Mouse (Mus musculus): ENCODE data around the gene Scnn1a. TPM values are rescaled to one million over a fixed set of nuclear protein-coding genes. Genes with fewer than 3 reads are reported as not detected.

The Scnn1a gene
- total RNA-seq, 1 experiment from 2014 or later, result 11.6 TPM

GRCm38 (mm10) chr6:125333112-125333899 is 12.8 kb downstream of the Scnn1a start:
- ATAC-seq (ENCODE audit: extremely low read depth, insufficient number of reproducible peaks, low FRiP score, poor library complexity, severe bottlenecking), result 0 out of 2 replicates have a peak, but pooled peaks have one; percentile 21

- no peak for ATAC-seq (ENCODE audit: extremely low read depth, insufficient number of reproducible peaks, low FRiP score, poor library complexity, severe bottlenecking)
Observed at GRCm38 (mm10) chr6:125334356-125334755, 13.9 kb downstream of the Scnn1a start.

DNA sequence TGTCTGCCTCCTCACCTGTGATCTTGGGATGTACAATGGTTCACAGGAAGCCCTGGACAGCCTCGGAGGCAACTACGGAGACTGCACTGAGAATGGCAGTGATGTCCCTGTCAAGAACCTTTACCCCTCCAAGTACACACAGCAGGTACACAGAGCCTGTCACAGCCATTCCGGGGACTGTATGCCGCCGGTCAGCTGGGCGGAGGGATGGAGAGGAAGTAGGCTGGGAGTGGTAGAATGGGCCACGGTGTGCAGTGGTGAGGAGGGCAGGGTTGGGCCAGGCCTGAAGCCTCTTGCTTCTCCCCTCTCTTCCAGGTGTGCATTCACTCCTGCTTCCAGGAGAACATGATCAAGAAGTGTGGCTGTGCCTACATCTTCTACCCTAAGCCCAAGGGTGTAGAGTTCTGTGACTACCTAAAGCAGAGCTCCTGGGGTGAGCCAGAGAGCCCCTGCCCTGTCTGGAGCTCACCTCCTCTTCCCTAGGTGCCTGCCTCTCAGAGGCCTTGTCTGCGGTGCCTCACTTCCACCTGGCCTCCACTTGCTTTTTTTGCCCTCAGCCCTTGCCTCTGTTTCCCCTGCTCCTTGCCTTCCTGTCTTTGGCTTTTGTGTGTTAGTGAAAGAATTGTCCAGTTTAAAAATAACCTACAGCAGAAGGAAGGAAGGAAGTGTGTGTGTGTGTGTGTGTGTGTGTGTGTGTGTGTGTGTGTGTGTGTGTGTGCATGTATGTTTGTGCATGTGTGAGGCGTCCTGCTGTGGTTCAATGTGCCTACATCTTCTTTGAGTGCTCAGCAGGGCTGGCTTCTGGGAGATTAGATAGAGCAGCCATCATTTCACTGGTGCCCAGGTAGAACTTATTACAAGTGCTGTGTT is 18.6 kb downstream of the Scnn1a start:
- no peak for ATAC-seq (ENCODE audit: extremely low read depth, insufficient number of reproducible peaks, low FRiP score, poor library complexity, severe bottlenecking)

GRCm38 (mm10) chr6:125340244-125340643 is 19.8 kb downstream of the Scnn1a start:
- no peak for ATAC-seq (ENCODE audit: extremely low read depth, insufficient number of reproducible peaks, low FRiP score, poor library complexity, severe bottlenecking)

GRCm38 (mm10) chr6:125342198-125342597 is 21.7 kb downstream of the Scnn1a start:
- no peak for ATAC-seq (ENCODE audit: extremely low read depth, insufficient number of reproducible peaks, low FRiP score, poor library complexity, severe bottlenecking)

- no peak for ATAC-seq (ENCODE audit: extremely low read depth, insufficient number of reproducible peaks, low FRiP score, poor library complexity, severe bottlenecking)
Observed at GRCm38 (mm10) chr6:125344084-125344483, 23.6 kb downstream of the Scnn1a start.

DNA sequence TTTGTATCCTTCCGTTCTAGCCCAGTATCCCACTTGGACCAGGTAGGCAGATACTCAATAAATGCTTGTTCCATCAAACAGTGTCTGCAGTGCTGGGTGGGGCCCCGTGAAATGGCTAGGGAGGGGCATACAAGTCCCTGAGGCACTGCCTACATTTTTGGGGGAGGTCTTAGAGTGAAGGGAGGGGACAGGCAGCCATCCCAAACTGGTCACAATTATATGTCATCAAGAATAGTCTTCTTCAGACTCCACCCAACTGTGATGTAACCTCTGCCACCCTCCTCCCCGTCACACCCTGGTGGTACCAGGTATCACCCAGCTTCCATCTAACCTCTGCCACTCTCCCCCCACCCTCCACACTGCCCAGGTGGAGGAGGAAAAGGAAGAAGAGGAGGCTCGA is 24.4 kb downstream of the Scnn1a start:
- peak; percentile 73 for ATAC-seq (ENCODE audit: extremely low read depth, insufficient number of reproducible peaks, low FRiP score, poor library complexity, severe bottlenecking)

- peak; percentile 53 for ATAC-seq (ENCODE audit: extremely low read depth, insufficient number of reproducible peaks, low FRiP score, poor library complexity, severe bottlenecking)
Observed at GRCm38 (mm10) chr6:125345625-125346024, 25.2 kb downstream of the Scnn1a start.

DNA sequence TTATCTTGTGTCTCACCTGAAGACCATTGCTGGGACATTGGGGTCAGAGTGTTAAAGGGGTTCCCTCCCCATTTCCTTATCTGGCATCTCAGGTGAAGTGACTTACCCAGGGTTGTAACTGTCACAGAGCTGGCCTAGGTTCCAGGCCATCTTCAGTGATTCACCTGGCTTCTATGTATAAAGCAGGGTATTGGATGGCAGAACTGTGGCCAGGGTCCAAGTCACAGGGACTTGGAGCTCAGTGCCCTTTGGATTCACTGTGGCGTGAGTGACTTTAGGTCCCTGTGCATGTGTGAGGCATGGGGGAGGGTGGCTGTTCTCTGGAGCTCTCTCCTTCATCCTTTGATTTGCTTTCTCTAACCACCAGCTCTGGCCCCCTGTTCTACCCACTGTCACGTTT is 25.6 kb downstream of the Scnn1a start:
- no peak for ATAC-seq (ENCODE audit: extremely low read depth, insufficient number of reproducible peaks, low FRiP score, poor library complexity, severe bottlenecking)

DNA sequence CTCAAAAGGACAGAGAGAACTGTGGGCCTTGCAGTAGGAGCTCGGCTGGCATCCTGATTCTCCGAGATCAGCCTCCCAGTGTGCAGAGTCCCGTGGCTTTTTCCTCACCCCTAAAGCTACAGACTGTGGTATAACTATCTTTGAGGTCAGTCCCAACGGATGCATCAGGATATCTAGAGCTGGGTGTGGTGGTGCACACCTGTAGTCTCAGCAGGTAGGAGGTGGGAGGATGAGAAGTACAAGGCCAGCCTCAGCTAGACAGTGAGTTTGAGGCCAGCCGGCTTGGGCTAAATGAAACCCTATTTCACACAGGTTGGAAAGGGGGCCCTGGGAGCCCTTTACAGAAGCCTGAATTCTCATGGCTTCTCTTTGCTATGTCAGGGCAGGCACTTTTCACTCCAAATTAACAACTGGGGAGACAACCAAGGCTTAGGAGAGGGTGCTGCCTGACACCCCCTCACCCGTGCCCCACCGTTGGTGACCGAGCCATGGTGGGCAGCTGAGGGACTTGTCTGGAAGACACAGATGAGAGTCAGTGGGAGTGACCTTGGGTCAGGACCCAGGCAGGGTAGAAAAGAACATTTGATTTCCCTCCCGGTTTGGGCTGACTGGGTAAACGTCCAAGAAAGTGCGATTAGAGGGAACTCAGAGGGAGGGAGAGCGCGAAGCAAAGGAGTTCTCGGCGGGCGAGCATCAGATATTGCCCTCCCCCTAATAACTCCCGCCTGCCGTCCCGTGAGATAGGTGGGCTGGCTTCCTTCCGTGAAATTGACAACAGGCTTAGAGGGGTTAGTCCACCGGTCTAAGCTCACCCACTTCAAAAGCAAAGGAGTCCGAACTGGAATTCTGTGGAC is 28.5 kb downstream of the Scnn1a start, which contains the start of gene Tnfrsf1a:
Gene Tnfrsf1a, plus strand, starts transcription at position 642 of the 854 bp plus-strand sequence.
- ATAC-seq (ENCODE audit: extremely low read depth, insufficient number of reproducible peaks, low FRiP score, poor library complexity, severe bottlenecking), result no peak

- peak; percentile 56 for ATAC-seq (ENCODE audit: extremely low read depth, insufficient number of reproducible peaks, low FRiP score, poor library complexity, severe bottlenecking)
Observed at GRCm38 (mm10) chr6:125349575-125350230, 29.2 kb downstream of the Scnn1a start.

DNA sequence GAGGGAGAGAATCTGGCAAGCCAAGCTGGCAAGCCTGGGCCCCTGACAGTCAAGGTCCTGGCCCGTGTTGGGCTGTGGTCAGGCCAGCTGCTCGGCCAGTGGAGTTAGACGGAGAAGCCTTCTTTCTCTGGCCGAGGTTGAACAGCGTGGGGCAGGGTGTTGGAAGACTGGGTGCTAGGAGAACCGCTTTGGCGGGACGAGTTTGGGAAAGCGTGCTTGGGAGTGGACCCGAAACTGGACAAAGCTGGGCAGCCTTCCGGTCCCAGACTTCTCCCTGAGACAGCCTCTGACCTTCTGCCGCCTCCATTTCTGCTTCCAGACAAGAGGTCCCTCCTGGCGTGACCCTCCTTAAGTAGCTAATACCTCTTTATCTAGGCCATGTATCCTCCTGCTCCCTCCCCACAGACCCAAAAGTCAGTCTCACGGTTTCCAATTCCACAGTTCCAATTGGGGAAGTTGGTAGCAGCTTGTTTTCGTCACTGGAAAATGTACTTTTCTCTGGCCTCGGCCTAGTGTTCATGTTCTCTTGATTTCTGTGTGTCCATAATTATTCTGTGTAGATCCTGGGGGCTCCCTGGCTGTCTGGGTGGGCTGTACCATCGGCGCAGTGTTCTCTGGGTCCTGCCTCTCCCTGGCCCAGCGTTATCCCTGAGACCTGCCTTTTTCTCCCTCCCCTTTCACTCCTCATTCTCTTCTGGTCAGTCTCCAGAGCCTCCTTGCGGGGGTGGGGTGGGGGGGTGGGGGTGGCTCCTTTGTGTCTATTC is 30.0 kb downstream of the Scnn1a start:
- ATAC-seq (ENCODE audit: extremely low read depth, insufficient number of reproducible peaks, low FRiP score, poor library complexity, severe bottlenecking), result peak; percentile 11; the same call in 1 of the 2 replicates

DNA sequence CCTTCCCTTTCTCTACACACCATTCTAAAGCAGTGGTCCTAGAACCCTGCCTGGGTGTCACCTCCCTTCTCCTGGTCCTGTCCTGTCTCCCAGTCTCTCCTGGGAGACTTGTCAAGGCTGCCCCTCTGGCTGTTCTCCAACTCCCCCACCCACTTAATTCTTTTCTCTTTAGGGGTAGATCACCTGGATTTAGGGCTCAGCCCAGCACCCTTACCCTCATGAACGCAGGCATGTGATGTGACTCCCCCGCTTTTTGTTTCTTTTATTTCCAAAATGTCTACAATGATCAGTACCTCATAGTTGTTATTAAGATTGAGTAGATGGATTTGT is 30.5 kb downstream of the Scnn1a start:
- no peak for ATAC-seq (ENCODE audit: extremely low read depth, insufficient number of reproducible peaks, low FRiP score, poor library complexity, severe bottlenecking)

DNA sequence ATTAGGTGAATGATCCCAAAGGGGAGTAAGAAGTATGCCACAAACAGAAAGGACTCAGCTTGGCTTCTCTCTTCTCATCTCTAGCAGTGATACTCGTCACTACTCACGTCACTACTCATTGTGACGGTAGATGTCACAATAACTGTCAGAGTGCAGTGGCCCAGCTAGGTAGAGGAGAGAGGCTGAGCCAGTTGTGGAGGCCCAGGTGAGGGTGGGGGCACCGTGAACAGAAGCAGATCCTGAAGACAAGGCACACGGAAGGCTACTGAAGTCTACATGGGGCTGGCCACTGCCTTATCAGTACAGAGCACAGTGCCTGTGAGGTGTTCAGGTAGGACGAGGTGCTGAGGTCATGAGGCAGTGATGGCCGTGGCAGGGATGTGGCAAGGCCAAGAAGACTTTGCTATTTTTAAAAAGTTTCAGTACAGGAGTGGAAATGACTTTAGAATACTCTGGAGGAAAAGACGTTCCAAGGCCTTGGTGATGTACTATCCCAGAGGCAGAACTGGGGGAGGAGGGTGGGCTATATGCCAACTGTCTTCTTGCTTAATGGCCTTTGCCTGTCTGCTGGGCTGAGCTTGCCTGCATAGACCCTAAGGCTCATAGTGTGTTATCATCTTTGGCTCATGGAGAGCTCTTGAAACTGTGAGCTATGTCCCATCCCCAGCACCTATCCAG is 31.0 kb downstream of the Scnn1a start:
- ATAC-seq (ENCODE audit: extremely low read depth, insufficient number of reproducible peaks, low FRiP score, poor library complexity, severe bottlenecking), result peak; percentile 68

DNA sequence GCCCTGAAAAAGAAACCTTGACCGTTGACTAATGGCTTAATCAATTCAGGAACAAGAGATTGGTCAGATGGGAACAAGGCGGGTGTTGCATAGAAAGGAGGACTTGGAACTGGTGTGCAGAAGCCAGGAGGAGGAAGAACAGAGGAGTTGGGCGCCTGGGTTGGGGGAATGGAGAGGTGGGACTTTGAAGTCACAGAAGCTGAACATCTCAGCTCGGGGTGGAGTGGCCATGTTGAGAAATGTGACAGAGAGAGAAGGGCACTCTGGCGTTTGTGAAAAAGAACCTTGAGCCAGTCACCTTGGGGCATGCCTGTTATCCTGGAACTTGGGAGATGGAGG is 31.6 kb downstream of the Scnn1a start:
- ATAC-seq (ENCODE audit: extremely low read depth, insufficient number of reproducible peaks, low FRiP score, poor library complexity, severe bottlenecking), result no peak

GRCm38 (mm10) chr6:125352811-125353210 is 32.4 kb downstream of the Scnn1a start:
- no peak for ATAC-seq (ENCODE audit: extremely low read depth, insufficient number of reproducible peaks, low FRiP score, poor library complexity, severe bottlenecking)

DNA sequence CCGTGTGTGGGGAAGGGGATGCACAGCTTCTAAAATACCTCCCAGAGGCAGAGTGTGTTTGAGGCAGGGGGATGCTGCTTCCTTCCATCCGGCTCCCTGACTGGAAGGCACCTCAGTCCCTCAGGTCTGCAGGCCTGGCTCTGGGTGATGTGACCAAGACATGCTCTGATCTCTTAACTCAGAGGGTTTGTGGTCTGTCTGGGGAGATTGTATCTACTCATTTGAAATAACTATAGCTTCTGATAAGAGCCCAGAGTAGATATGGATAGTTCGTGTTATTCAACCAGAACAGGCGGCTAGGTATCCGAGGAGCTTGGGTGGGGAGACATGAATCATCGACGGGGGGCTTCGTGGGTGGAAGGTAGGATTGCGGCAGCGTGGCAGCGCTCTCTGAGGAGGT is 32.8 kb downstream of the Scnn1a start:
- no peak for ATAC-seq (ENCODE audit: extremely low read depth, insufficient number of reproducible peaks, low FRiP score, poor library complexity, severe bottlenecking)

DNA sequence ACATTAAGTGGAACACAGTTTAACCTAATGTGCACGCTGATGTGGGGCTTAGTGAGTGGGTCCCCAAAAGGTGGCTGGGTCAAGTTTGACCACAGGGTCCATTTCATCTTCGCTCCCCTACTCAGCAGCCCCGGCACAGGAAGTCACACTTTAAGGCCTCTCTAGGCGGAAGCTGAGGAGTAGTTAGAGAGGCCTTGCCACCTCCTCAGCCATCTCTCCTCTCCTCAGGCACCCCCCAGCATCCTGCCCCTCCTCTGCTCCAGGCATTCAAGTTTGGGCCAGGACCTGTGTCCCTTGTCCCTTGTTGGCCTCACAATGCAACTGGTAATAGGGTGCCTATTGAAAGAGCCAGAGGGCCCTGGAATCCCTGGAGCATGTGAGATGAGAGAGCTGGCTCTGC is 33.2 kb downstream of the Scnn1a start:
- no peak for ATAC-seq (ENCODE audit: extremely low read depth, insufficient number of reproducible peaks, low FRiP score, poor library complexity, severe bottlenecking)

Measured in neutrophil, adult 5-6 weeks (primary cell).